Mouse (Mus musculus) B cell, adult 2 months (primary cell): ENCODE data around the gene Lhx3.
A peak's percentile ranks its signal among the peaks of the same experiment; 100 is the strongest.

Experiments
- DNase-seq, 2 experiments: peaks; one replicate each; pipeline ENCODE4 v3.0.0; 2022

Lhx3 gene

GRCm38 (mm10) chr2:26208126-26208789, at the start of gene Lhx3:
Gene Lhx3, minus strand, starts transcription at chr2:26208289.
- DNase-seq = peak; percentile 44 to 45

GRCm38 (mm10) chr2:26257315-26258096, 49.4 kb upstream of the Lhx3 start:
- no peak for DNase-seq

GRCm38 (mm10) chr2:26254816-26255215, 46.7 kb upstream of the Lhx3 start:
- no peak for DNase-seq

GRCm38 (mm10) chr2:26252514-26253206, 44.6 kb upstream of the Lhx3 start:
- no peak for DNase-seq

- DNase-seq = no peak
These were observed 39.4 kb upstream of the Lhx3 start for GRCm38 (mm10) chr2:26247531-26247930.

- no peak for DNase-seq
These were observed 32.8 kb upstream of the Lhx3 start for GRCm38 (mm10) chr2:26240841-26241240.

- DNase-seq = no peak
These were observed 32.2 kb upstream of the Lhx3 start for GRCm38 (mm10) chr2:26240330-26240729.

GRCm38 (mm10) chr2:26237290-26237782, 29.2 kb upstream of the Lhx3 start, which contains the start of gene Qsox2:
Gene Qsox2, minus strand, starts transcription at chr2:26237525.
- DNase-seq = peak; percentile 91 to 93

GRCm38 (mm10) chr2:26236681-26237289, 28.7 kb upstream of the Lhx3 start:
- no peak for DNase-seq

GRCm38 (mm10) chr2:26234771-26235170, 26.7 kb upstream of the Lhx3 start:
- no peak for DNase-seq

GRCm38 (mm10) chr2:26234253-26234652, 26.2 kb upstream of the Lhx3 start:
- DNase-seq = no peak

- no peak for DNase-seq
These were observed 23.3 kb upstream of the Lhx3 start for GRCm38 (mm10) chr2:26231366-26231765.

- no peak for DNase-seq
These were observed 22.2 kb upstream of the Lhx3 start for GRCm38 (mm10) chr2:26230253-26230652.

GRCm38 (mm10) chr2:26227788-26228187, 19.7 kb upstream of the Lhx3 start:
- DNase-seq = peak; percentile 13 to 20

- no peak for DNase-seq
These were observed 17.2 kb upstream of the Lhx3 start for GRCm38 (mm10) chr2:26225242-26225641.

- no peak for DNase-seq
These were observed 15.9 kb upstream of the Lhx3 start for GRCm38 (mm10) chr2:26223961-26224360.

- no peak for DNase-seq
These were observed 6.4 kb upstream of the Lhx3 start for GRCm38 (mm10) chr2:26214526-26214925.

GRCm38 (mm10) chr2:26209566-26209965, 1.5 kb upstream of the Lhx3 start:
- no peak for DNase-seq

- no peak for DNase-seq
These were observed 530 bp downstream of the Lhx3 start for GRCm38 (mm10) chr2:26207559-26207958.

GRCm38 (mm10) chr2:26205761-26206160, 2.3 kb downstream of the Lhx3 start:
- DNase-seq = no peak

GRCm38 (mm10) chr2:26205126-26205525, 3.0 kb downstream of the Lhx3 start:
- DNase-seq = peak in 1 of 2 experiments; percentile 18

GRCm38 (mm10) chr2:26202849-26203475, 5.1 kb downstream of the Lhx3 start:
- DNase-seq = no peak
